Mouse (Mus musculus) cerebellum, postnatal 36 days (tissue): ENCODE results near the gene Ctsl.
A peak's percentile ranks its signal among the peaks of the same experiment; 100 is the strongest.

Experiments
- DNase-seq, 2 experiments: peaks; one replicate each; pipeline ENCODE4 v3.0.0; 2021 to 2022; ENCODE audit warnings: mixed read lengths in 2 of 2

Ctsl gene

GRCm38 (mm10) chr13:64370173-64370940, at the start of gene Ctsl:
Gene Ctsl (minus strand): TSS chr13:64370890.
- DNase-seq = peak; percentile 95 to 97

- no peak for DNase-seq
These were observed 46.4 kb upstream of the Ctsl start for GRCm38 (mm10) chr13:64416955-64417601.

- DNase-seq = no peak
These were observed 45.0 kb upstream of the Ctsl start for GRCm38 (mm10) chr13:64415659-64416058.

- DNase-seq = no peak
These were observed 42.1 kb upstream of the Ctsl start for GRCm38 (mm10) chr13:64412752-64413257.

GRCm38 (mm10) chr13:64411282-64411681, 40.6 kb upstream of the Ctsl start:
- DNase-seq = no peak

GRCm38 (mm10) chr13:64410604-64411003, 39.9 kb upstream of the Ctsl start:
- DNase-seq = no peak

- no peak for DNase-seq
These were observed 37.3 kb upstream of the Ctsl start for GRCm38 (mm10) chr13:64407992-64408391.

- no peak for DNase-seq
These were observed 34.9 kb upstream of the Ctsl start for GRCm38 (mm10) chr13:64405550-64405949.

- no peak for DNase-seq
These were observed 32.8 kb upstream of the Ctsl start for GRCm38 (mm10) chr13:64403519-64403918.

GRCm38 (mm10) chr13:64402951-64403460, 32.3 kb upstream of the Ctsl start:
- no peak for DNase-seq

GRCm38 (mm10) chr13:64402504-64402949, 31.8 kb upstream of the Ctsl start:
- no peak for DNase-seq

- DNase-seq = no peak
These were observed 31.3 kb upstream of the Ctsl start for GRCm38 (mm10) chr13:64402006-64402405.

- no peak for DNase-seq
These were observed 30.2 kb upstream of the Ctsl start for GRCm38 (mm10) chr13:64400801-64401361.

- no peak for DNase-seq
These were observed 29.2 kb upstream of the Ctsl start for GRCm38 (mm10) chr13:64399906-64400305.

- DNase-seq = no peak
These were observed 27.4 kb upstream of the Ctsl start for GRCm38 (mm10) chr13:64398065-64398464.

GRCm38 (mm10) chr13:64396979-64397378, 26.3 kb upstream of the Ctsl start:
- DNase-seq = no peak

- no peak for DNase-seq
These were observed 17.7 kb upstream of the Ctsl start for GRCm38 (mm10) chr13:64388415-64388814.

GRCm38 (mm10) chr13:64386048-64386447, 15.4 kb upstream of the Ctsl start:
- DNase-seq = no peak

- DNase-seq = no peak
These were observed 14.2 kb upstream of the Ctsl start for GRCm38 (mm10) chr13:64384937-64385336.

- DNase-seq = no peak
These were observed 9.6 kb upstream of the Ctsl start for GRCm38 (mm10) chr13:64380251-64380650.

GRCm38 (mm10) chr13:64378601-64379000, 7.9 kb upstream of the Ctsl start:
- no peak for DNase-seq

- DNase-seq = no peak
These were observed 5.8 kb upstream of the Ctsl start for GRCm38 (mm10) chr13:64376472-64376871.

GRCm38 (mm10) chr13:64375160-64375559, 4.5 kb upstream of the Ctsl start:
- DNase-seq = no peak

- DNase-seq = no peak
These were observed 3.0 kb upstream of the Ctsl start for GRCm38 (mm10) chr13:64373695-64374094.
